Mouse (Mus musculus): Measurements from ENCODE around the gene Gen1.

Gene Gen1

DNA sequence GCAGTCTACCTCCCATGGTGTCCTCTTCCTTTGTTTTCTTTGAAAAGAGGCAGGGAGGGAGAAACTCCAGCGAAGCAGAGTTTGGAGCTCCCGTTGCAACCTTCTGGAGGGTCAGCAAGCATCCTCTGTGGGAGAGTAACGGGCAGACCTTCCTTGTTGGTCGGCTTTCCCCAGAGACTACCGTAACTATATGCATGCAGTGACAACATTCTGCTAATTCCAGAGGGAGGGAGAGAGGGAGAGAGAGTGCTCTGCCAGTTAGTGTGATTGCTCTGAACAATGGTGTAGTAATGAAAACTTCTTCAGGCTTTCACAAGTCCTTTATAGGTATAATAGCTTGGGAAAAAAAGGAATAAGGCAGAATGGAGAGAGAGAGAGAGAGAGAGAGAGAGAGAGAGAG lies 40.9 kb downstream of the Gen1 start:
- no peak for DNase-seq (ENCODE audit: low spot score in 2 of 2)

DNA sequence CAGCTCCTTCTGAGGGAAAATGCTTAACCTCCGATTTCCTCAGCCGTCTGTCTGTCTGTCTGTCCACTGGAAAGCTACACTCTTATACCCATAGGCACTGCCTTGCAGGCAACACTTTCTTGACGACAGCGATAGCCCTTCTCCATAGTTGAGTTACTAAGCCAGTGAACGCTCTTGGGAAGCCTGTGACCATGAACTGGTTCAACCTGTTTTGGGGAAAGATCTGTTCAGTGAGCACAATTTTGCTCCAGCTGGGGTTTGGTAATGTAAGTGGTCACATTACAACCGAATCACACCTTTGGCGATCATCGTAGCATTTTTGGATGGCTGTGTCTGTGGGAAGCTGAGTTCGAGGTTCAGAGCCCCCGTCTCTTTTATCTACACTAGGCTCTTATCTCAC lies 42.5 kb downstream of the Gen1 start:
- no peak for DNase-seq (ENCODE audit: low spot score in 2 of 2)

DNA sequence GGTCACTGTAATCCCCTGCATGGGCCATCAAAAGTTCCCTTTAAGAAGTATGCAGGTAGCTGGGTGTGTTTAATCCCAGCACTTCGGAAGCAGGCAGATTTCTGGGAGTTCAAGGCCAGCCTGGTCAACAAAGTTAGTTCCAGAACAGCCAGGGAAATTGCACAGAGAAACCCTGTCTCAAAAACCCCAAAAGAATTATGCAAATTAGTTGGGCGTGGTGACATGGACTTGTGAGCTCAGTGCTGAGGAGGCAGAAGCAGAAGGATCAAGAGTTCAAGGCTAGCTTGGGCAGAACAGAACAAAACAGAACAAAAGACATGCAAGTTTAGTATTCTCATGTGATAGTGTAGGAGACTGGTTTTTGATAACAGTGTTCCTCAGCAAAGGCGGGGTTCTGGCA lies 43.0 kb downstream of the Gen1 start:
- no peak for DNase-seq (ENCODE audit: low spot score in 2 of 2)

DNA sequence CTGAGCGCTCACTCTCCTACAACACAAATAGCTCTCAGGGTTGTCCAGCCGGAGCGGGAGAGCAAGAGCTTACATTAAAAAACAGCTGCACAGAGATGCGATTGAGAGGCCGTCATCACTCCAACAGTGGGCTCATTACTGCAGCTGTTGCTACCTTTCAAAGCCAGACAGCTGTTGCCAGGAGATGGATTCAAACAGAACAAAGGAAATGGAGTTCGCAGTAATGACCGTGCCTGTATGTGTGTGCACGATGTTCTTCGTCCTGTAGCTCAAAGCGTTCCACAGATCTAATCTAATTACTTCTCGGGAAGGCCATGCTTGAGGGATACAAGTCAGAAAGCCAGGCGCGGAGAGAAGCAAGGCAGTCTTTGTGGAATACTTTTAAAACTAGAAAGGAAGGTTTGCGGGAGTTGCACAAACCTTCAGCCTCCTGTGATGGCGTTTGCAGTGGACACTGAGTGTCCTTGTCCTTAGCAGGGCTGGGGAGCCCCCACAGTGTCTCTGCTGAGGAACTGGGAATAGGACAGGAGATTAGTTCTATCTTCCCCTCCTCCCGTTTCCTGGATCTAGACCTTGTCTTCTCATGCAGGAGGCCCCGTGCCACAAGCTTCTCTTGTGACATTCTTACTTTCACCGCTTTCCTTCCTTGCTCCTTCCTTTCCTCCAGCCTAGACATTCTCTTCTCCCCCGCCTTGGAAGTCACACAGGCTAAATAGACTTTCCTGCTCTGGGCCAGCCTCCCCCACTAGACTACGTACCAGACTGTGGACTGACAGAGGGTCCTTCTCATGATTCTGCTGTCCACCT lies 43.9 kb downstream of the Gen1 start:
- DNase-seq (ENCODE audit: low spot score in 2 of 2) = no peak

DNA sequence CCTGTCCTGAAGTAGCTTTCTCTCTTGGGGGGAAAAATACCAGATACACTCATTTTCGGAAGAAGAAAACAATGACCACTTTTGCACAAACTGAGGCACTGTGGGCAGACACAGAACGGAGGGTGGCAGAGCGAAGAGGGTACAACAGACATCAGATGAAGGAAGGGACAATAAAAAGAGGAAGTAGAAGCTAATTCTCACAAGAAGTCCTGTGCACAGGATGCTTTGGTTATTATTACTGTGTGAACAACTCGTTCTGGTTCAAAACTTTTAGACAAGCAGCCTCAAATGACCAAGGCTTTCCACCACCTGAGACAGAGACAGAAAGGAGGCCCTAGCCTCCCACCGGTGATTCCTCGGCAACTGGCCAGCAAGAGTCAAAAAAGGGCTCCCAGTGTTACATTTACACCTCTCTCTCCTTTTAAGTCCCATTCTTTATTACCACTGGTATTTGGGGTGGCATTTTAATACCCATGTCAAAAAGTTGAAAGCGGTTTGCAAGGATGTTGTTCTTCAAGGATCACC lies 47.8 kb downstream of the Gen1 start:
- no peak for DNase-seq (ENCODE audit: low spot score in 2 of 2)

DNA sequence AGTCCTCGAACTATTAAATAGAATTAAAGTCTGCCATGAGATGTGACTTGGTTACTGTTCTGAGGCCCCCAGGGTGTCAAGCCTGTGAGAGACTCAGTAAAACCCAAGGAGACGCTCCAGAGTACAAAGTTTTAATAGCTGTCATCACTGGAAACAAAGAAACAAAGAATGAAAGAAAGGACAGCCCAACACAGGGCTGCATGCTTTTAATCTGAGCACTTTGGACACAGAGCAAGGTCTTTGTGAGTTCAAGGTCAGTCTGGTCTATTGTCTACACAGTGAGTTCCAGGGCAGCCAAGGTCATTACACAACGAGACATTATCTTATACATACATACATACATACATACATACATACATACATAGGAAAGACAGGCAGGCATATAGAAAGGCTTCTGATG lies 49.1 kb downstream of the Gen1 start:
- DNase-seq (ENCODE audit: low spot score in 2 of 2) = no peak

DNA sequence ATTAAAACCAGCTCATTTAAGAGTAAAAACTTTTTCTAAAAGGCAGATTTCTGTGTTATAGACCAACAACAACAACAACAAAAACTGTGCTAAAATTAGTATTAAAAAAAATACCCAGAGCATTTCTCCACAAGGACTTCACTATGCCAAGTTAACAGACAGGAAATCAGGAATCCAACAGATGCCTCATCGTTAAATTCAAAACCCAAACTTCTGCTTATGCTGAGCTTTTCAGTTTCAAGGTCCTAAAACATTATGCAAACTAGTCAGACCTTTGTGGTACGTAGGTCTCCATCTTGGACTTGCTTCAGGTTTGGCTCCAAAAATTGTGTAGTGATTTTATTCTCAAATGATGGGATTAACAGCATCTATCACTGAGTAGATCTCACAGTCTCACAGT lies 50.0 kb downstream of the Gen1 start:
- no peak for DNase-seq (ENCODE audit: low spot score in 2 of 2)

DNA sequence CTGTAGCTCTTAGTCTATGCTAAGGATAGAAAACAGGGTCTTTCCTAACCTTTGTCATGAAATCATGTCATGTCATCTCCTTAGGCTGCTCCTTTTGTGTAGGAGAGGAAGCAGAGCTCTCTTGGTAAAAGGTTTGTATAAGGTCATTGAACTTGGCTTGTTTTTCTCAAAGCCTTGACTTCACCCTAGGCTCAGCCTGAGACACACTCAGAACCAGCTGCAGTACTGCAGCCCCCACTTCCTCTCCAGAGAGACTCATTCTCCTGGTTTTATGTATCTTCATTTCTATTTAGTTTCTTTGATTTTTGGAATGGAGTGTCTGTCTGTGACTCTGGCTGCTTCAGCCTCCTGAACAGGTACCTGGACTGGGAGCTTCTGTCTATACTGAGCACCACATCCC lies 50.8 kb downstream of the Gen1 start:
- no peak for DNase-seq (ENCODE audit: low spot score in 2 of 2)

DNA sequence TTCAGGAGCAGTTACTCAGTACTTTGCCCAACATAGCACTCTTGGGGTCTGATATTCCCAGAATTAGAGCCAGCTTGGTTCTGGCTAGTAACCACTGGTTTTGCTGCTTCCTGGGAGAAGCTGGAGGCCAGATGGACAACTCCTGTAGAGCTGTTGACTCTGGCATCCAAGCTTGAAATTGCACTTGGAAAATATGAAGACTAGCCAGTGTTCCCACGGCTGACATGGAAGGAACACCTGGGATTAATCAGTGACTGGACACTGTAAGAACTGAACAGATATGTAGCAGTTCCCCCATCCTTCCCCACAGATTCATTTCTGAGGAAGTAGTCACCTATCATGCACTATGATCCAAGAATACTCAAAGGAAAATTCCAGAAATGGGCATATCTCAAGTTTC lies 52.7 kb downstream of the Gen1 start:
- no peak for DNase-seq (ENCODE audit: low spot score in 2 of 2)

DNA sequence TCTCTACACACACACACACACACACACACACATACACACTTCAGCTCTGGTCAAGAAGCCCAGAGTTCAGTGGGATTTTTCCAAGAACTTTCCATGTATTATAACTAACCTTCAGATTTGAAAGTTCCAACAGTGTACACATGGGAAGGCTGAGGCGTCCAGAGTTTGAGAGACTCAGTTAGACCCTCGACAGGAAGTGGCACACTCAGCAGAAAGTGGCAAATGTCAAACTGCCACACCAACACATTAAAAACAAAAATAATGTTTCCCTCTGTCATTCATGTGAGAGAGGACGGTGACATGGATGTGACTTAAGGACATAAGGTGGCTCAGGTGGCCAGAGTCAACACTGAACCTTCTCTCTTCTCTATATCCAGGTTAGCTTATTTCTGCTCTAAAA lies 55.2 kb downstream of the Gen1 start:
- DNase-seq (ENCODE audit: low spot score in 2 of 2) = no peak

DNA sequence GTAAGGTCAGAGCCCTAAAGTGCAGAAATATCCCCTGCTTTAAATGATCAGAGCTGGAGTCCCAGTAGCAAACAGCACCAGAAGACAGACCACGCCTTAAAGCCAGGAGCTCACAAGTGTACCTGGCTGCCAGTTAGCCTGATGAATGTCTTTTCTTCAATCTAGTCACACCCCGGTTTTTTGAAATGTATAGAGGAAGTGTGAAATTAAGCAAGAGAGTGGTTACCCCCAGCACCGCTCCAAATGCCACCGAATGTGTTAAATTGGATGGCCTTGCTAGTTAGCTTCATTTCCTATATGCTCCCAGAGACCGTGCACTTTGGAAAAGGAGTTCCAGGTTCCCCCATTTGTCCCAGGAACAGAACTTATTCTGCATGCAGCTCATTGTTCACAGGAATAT lies 56.0 kb downstream of the Gen1 start:
- DNase-seq (ENCODE audit: low spot score in 2 of 2) = no peak

DNA sequence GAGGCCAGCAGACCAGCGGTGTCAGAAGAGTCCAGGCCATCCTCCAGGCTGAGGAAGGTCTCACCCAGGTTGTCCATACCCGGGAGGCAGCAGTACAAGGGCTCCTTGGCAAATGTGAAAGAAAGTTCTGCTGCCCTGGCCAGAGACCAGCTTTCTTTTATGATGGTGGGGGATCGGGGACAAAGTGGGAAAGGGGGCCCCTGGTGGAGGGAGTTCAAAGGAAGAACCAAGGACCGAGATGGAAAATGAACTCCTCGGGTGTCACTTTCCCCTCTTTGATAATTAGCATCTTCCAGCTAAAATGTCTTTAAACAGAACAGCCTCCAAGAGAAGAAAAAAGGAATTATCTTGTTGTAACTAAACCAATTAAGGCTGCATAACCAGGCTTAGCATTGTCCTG lies 56.7 kb downstream of the Gen1 start, which contains the start of gene Msgn1:
Gene Msgn1 (minus strand): TSS at position 101 of the 400 bp plus-strand sequence.
- DNase-seq (ENCODE audit: low spot score in 2 of 2) = no peak

DNA sequence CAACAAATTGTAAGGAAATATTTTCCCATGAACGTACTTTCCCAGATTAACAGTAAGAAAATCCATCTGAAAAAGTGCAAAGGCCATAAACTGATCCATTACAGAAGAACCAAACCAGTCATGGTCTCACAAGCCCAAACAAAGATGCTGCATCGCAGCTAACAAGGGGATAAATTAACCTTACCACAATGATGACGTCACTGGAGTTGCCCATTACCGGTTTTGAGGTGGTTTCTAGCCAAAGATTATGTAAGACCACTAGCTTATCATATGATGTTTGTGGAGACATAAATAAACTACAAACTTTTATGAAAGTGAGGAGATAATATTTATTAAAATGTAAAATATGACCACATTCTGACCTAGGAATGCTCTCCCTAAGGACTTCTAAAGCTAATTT lies 59.3 kb downstream of the Gen1 start:
- DNase-seq (ENCODE audit: low spot score in 2 of 2) = no peak

DNA sequence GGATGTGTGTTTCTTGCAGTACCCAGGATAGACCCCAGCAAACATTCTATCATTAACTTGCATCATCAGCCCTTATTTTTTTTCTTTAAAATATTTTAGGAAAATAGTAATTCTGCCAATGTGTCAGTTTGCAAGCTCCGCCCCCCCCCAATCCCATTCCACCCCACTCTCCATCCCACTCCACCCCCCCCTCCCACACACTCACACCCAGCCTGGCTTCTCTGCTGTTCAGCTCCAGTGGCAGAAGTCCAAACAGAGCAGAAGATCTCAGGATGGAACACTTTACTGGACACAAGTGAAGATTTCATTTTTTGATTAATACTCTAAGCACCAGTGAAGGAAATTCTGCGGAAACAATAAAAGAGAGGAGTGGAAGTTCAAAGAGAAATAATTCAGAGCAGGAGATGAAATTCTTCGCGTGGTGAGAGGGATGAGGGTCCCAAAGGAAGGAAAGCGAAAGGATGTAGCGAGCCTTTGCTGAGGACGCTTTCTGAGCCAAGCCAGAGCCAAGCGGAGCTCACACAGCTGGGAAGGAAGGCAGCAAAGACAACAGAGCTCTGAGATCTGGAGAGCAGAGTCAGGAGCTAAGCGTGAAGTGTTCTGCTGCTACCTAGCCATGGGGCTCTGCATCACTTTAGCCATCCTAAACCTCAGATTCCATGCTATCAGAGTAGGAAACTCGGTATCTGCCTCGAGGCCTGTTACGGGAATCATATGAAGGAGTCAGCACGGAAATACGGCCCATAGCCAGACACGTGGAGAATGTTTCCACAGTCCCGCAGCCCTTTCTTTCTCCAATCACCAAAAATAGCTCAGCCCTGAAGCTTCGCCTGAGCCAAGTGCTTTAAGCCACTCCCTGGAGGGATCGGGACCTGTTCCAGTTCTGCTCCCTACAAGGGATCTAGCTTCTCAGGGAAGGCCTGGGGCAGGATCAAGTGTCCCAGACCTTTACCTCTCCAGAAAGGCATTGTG lies 61.6 kb downstream of the Gen1 start:
- DNase-seq (ENCODE audit: low spot score in 2 of 2) = no peak

DNA sequence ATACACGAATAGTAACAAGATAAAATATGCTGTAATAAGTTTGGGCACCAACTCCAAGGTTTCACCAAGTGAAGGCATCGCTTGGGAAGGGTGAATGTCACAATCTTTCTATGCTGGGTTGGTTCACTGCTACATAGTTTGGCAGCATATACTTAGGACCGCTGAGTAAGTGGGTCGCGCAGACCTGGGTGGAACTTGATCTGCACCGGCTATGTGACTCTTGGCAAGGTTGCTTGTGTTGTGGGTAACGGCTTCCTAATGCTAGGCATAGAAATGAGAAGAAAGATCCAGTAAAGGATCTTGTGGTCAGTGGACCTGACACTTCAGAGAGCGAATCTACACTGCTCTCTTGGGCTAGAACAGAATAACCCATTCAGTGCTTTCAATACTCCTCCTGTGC lies 63.1 kb downstream of the Gen1 start:
- DNase-seq (ENCODE audit: low spot score in 2 of 2) = no peak

DNA sequence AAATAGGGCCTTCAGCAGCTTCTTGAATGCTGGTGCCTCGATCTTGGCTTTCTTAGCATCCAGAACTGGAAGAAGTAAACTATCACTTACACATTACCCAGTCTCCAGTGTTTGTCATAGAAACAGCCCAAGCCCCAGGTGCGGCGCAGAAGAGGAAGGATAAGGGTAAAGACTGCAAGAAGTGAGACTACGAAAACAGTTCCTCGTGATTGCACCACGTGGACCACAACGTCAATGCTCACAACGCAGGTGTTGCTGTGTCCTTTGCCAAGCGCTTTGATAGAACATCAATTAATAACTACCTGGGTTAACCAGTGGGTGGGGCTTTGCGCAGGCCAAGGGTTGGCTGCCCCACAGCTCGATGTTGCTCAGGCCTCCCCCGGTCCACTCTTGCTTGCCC lies 64.9 kb downstream of the Gen1 start:
- no peak for DNase-seq (ENCODE audit: low spot score in 2 of 2)

DNA sequence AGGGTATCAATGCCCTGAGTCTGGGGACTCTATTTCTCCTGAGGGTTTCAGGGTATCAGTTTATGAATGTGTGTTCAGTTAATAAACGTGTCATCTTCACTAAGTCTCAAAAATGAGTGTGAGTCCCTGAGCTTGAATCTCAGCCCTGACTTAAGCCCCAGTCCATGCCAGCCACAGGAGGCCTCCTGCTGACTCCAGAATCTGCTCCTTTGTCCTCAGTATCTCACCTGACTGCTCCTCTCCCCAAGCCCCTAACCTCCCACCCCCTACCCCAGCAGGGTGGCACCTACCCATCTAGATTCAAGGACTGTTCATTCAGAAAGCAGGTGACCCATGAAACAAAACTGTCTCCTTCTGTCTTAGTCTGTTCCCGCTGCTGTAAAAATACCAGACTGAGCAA lies 67.0 kb downstream of the Gen1 start:
- DNase-seq (ENCODE audit: low spot score in 2 of 2) = no peak

DNA sequence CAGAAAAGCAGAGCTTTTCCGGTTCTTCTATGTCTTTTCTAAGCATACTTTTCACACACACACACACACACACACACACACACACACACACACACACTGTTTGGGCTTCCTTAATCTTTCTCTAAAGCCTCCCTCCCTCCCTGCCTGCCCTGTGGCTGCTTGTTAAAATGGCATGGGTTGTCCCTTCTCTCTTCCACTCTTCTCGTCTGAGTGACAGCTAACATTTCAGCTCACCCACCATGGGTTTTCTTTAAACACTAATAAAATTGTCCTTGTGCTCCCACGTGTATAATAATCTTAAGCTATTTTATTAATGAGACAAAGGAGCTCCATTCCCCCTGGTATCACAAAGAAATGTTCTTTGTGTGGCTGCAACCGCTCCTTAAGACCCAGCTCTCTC lies 67.6 kb downstream of the Gen1 start:
- DNase-seq (ENCODE audit: low spot score in 2 of 2) = no peak

DNA sequence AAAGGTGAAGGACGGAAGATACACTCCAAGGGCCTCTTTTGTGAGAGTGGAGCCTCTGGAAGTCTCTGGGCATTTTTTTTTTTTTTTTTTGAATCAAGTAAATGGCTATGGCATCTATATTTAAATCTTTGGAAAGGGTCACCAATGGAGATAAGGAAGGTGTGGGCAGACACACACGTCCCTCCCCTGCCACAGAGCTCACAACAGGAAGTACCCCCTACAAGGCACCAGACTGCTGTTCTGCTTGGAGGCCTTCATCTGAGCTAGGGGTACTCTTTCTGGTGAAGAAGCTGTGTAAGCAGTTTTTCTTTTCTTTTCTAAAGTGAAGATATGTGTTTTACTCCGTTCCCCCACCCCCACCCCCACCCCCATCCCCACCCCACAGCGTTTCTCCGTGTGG lies 68.8 kb downstream of the Gen1 start:
- no peak for DNase-seq (ENCODE audit: low spot score in 2 of 2)

DNA sequence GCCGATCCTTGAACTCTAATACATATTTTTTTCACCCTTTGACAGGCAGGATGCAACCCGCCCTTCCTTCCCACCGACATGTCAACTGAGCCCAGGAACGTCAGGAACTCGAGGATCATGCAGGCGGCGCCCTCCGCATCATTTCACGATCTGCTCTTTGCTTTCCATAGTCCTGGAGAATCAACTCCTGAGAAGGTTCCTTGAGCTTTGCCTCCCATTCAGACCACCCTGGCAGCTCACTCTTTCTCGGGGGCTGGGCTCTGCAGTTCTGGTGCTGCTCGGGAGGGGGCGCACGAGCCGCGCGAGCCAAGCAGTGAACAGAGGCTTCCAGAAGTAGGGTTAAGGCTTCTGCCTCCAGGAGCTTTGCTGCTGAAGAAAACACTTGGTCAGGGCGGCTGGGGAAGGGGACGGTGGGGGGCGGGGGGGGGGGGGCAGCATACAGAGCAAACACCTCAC lies 69.4 kb downstream of the Gen1 start:
- DNase-seq (ENCODE audit: low spot score in 2 of 2) = peak; percentile 76 to 90

DNA sequence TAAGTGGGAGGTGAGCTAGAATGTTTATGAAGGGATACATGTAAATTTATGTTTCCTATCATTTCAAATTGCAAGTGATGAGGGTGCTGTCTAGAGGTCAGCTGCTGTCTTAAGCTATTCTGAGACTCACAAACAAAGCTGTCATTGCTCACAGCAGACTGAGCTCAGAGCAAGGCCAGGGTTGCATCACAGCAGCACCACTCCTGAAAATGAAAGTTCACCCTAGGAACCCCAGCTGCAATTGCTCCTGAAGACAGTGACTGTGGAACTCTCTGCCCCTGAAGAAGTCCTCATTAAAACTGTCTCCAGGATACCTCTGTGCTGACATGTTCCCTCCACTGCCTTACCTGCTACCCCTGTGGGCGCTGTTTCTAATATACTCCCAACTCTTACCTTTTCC lies 70.6 kb downstream of the Gen1 start:
- DNase-seq (ENCODE audit: low spot score in 2 of 2) = no peak
